Mouse (Mus musculus): ENCODE results near the gene Ccdc89. TPM values are rescaled to one million over a fixed set of nuclear protein-coding genes. Genes with fewer than 3 reads are reported as not detected.

The Ccdc89 gene
- polyA plus RNA-seq, 2 experiments: 0.13 TPM; not detected in 1

GRCm38 (mm10) chr7:90456149-90456844 is 29.9 kb downstream of the Ccdc89 start:
- H3K4me3 ChIP-seq (ENCODE audit: insufficient read depth in 1 of 2, low read depth in 2 of 2, low read length in 2 of 2): peak overlapping the region; percentile 71 to 74
- H3K4me1 ChIP-seq (replicated peaks; ENCODE audit: control insufficient read depth in 2 of 2, insufficient read depth in 2 of 2, low read length in 1 of 2): peaks cover 9 to 13% of the 10 kb centered on the region in 2 experiments; a peak in 3 of 4 replicates
- WGBS (ENCODE audit: insufficient replicate concordance): 14% methylated on average over 7 of the region's 7 CpGs
- ATAC-seq (ENCODE audit: insufficient read depth) (no peak), DNase-seq (ENCODE audit: low read depth in 3 of 3, low spot score in 3 of 3) (no peak)
- H3K27ac ChIP-seq: no peak overlapping the region
- no peaks in the 10 kb centered on the region for H3K27me3 ChIP-seq (ENCODE audit: control insufficient read depth, insufficient read depth, low read length)
- H3K9me3 ChIP-seq (ENCODE audit: control insufficient read depth, low read length): no peaks in the 10 kb centered on the region
- H3K9ac ChIP-seq (replicated peaks): peak overlapping the region; percentile 76
- H3K36me3 ChIP-seq (replicated peaks; ENCODE audit: control insufficient read depth, insufficient read depth, low read depth): peaks cover 11% of the 10 kb centered on the region
- H3K4me2 ChIP-seq (ENCODE audit: low read depth): peak overlapping the region; percentile 93
- no peak for TF ChIP-seq CTCF (IDR thresholded peaks at IDR 0.05; ENCODE audit: low read depth)
- TF ChIP-seq EP300 (IDR thresholded peaks at IDR 0.05; ENCODE audit: low read depth): no peak

DNA sequence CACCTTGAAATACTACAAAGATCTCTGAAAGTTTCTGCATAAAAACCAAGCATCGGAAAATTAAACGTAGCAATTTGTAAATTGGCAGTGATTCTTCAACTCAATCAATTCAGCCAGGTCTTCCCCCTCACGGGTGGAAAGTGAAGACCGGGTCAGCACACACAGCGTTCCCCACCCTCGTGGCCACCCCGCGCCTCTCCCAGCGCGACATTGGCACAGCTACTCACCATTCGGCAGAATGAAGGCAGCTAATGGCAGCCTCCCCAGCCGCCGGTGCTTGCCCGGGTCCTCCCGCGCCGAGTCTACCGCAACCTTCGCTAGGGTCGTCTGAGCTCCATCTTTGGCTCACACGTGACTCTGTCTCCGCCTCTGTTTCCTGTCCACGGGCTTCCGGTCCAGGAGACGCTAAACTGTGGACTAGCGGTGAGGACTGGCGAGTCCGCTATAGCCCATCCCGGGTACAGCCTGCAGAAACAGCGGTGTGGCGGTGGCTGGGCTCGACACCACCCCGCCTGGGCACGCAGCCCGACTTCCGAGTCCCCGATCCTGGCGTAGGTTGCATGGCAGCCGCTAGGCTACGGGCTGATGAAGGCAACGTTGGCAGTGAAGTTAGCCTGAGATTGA is 30.6 kb downstream of the Ccdc89 start, which contains the start of gene Tmem126a:
Tmem126a (minus strand) TSS at position 385 of the 624 bp plus-strand sequence.
- TF ChIP-seq CTCF (IDR thresholded peaks at IDR 0.05; ENCODE audit: low read depth) (peak; percentile 70), EP300 (IDR thresholded peaks at IDR 0.05; ENCODE audit: low read depth) (no peak)
- under 1% methylated on average over 41 of the region's 41 CpGs for WGBS (ENCODE audit: insufficient replicate concordance)
- peak; percentile 91 for ATAC-seq (ENCODE audit: insufficient read depth)

DNA sequence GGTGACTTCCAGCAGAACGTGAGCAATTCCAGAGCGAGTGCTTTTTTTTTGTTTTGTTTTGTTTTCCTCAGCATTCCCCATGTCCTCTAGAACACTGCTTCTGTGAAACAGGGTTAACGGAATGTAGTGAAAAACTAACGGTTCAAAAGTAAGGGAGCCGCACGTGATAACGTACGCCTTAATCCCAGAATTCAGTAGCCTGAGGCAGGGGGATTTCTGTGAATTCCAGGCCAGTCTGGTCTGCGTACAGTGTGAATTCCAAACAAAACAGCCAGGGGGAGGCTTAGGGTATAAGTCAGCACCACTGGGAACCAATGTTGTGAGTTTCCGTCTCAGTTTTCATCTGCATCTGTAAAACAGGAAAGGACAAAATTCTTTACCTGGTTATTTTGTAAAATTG is 31.1 kb downstream of the Ccdc89 start:
- H3K36me3 ChIP-seq (replicated peaks; ENCODE audit: control insufficient read depth, insufficient read depth, low read depth): peaks cover 5% of the 10 kb centered on the region; the same call in 1 of the 2 replicates
- peak overlapping the region; percentile 76 for H3K9ac ChIP-seq (replicated peaks)
- TF ChIP-seq EP300 (IDR thresholded peaks at IDR 0.05; ENCODE audit: low read depth): no peak
- no peak; the same call in 1 of the 2 replicates for TF ChIP-seq CTCF (IDR thresholded peaks at IDR 0.05; ENCODE audit: low read depth)
- H3K4me1 ChIP-seq (replicated peaks; ENCODE audit: control insufficient read depth in 2 of 2, insufficient read depth in 2 of 2, low read length in 1 of 2): peaks cover 9 to 13% of the 10 kb centered on the region in 2 experiments; a peak in 3 of 4 replicates
- H3K9me3 ChIP-seq (ENCODE audit: control insufficient read depth, low read length): no peaks in the 10 kb centered on the region
- peak overlapping the region; percentile 71 to 74 for H3K4me3 ChIP-seq (ENCODE audit: insufficient read depth in 1 of 2, low read depth in 2 of 2, low read length in 2 of 2)
- ATAC-seq (ENCODE audit: insufficient read depth) (peak; percentile 15), DNase-seq (ENCODE audit: low read depth in 3 of 3, low spot score in 3 of 3) (no peak)
- peak overlapping the region; percentile 57 for H3K27ac ChIP-seq
- 5% methylated on average over 10 of the region's 10 CpGs for WGBS (ENCODE audit: insufficient replicate concordance)
- peak overlapping the region; percentile 93 for H3K4me2 ChIP-seq (ENCODE audit: low read depth)
- no peaks in the 10 kb centered on the region for H3K27me3 ChIP-seq (ENCODE audit: control insufficient read depth, insufficient read depth, low read length)

More for the DNA sequence above, 30.6 kb downstream of the Ccdc89 start, which contains the start of gene Tmem126a:
- Histone ChIP-seq H3K4me2 (ENCODE audit: low read depth) (peak within 1 kb of the TSS; percentile 93), H3K9me3 (ENCODE audit: control insufficient read depth, low read length) (no peaks in the 10 kb centered on the region), H3K4me1 (replicated peaks; ENCODE audit: control insufficient read depth in 2 of 2, insufficient read depth in 2 of 2, low read length in 1 of 2) (peaks cover 9 to 13% of the 10 kb centered on the region in 2 experiments; a peak in 3 of 4 replicates), H3K27me3 (ENCODE audit: control insufficient read depth, insufficient read depth, low read length) (no peaks in the 10 kb centered on the region), H3K36me3 (replicated peaks; ENCODE audit: control insufficient read depth, insufficient read depth, low read depth) (peaks cover 5% of the 10 kb centered on the region; the same call in 1 of the 2 replicates), H3K27ac (peak within 1 kb of the TSS; percentile 57), H3K9ac (replicated peaks) (peak within 1 kb of the TSS; percentile 76), H3K4me3 (ENCODE audit: insufficient read depth in 1 of 2, low read depth in 2 of 2, low read length in 2 of 2) (peak within 1 kb of the TSS; percentile 71 to 74)
- peak; percentile 67 to 79 (median 73) for DNase-seq (ENCODE audit: low read depth in 3 of 3, low spot score in 3 of 3)

- no peaks in the 10 kb centered on the region for H3K27me3 ChIP-seq (ENCODE audit: control insufficient read depth, insufficient read depth, low read length)
- no peak overlapping the region for H3K9ac ChIP-seq (replicated peaks)
- no peak for ATAC-seq (ENCODE audit: insufficient read depth)
- DNase-seq (ENCODE audit: low read depth in 3 of 3, low spot score in 3 of 3): no peak
- H3K4me1 ChIP-seq (replicated peaks; ENCODE audit: control insufficient read depth in 2 of 2, insufficient read depth in 2 of 2, low read length in 1 of 2): peaks cover 9 to 13% of the 10 kb centered on the region in 2 experiments; a peak in 3 of 4 replicates
- H3K9me3 ChIP-seq (ENCODE audit: control insufficient read depth, low read length): no peaks in the 10 kb centered on the region
- TF ChIP-seq CTCF (IDR thresholded peaks at IDR 0.05; ENCODE audit: low read depth) (no peak), EP300 (IDR thresholded peaks at IDR 0.05; ENCODE audit: low read depth) (no peak)
- no peak overlapping the region for H3K27ac ChIP-seq
- 56% methylated on average over 10 of the region's 10 CpGs for WGBS (ENCODE audit: insufficient replicate concordance)
- H3K36me3 ChIP-seq (replicated peaks; ENCODE audit: control insufficient read depth, insufficient read depth, low read depth): no peaks in the 10 kb centered on the region
- no peak overlapping the region for H3K4me3 ChIP-seq (ENCODE audit: insufficient read depth in 1 of 2, low read depth in 2 of 2, low read length in 2 of 2)
- peak overlapping the region; percentile 31 for H3K4me2 ChIP-seq (ENCODE audit: low read depth)
These were observed 34.0 kb downstream of the Ccdc89 start for GRCm38 (mm10) chr7:90460330-90460729.

GRCm38 (mm10) chr7:90460930-90461329 is 34.6 kb downstream of the Ccdc89 start:
- Histone ChIP-seq H3K36me3 (replicated peaks; ENCODE audit: control insufficient read depth, insufficient read depth, low read depth) (no peaks in the 10 kb centered on the region), H3K27me3 (ENCODE audit: control insufficient read depth, insufficient read depth, low read length) (no peaks in the 10 kb centered on the region), H3K4me2 (ENCODE audit: low read depth) (peak overlapping the region; percentile 31), H3K27ac (no peak overlapping the region), H3K9me3 (ENCODE audit: control insufficient read depth, low read length) (no peaks in the 10 kb centered on the region), H3K9ac (replicated peaks) (no peak overlapping the region), H3K4me1 (replicated peaks; ENCODE audit: control insufficient read depth in 2 of 2, insufficient read depth in 2 of 2, low read length in 1 of 2) (peaks cover 6 to 13% of the 10 kb centered on the region in 2 experiments; a peak in 3 of 4 replicates), H3K4me3 (ENCODE audit: insufficient read depth in 1 of 2, low read depth in 2 of 2, low read length in 2 of 2) (no peak overlapping the region)
- no peak for ATAC-seq (ENCODE audit: insufficient read depth)
- 11% methylated on average over 14 of the region's 14 CpGs for WGBS (ENCODE audit: insufficient replicate concordance)
- TF ChIP-seq CTCF (IDR thresholded peaks at IDR 0.05; ENCODE audit: low read depth) (peak; percentile 78), EP300 (IDR thresholded peaks at IDR 0.05; ENCODE audit: low read depth) (no peak)
- no peak for DNase-seq (ENCODE audit: low read depth in 3 of 3, low spot score in 3 of 3)

All from liver, embryonic 14.5 days (tissue).